Mouse (Mus musculus) brain, embryonic 14.5 days (tissue): Measurements from ENCODE around the gene Tns3.

Source experiments
- CTCF ChIP-seq: fragments of 200-500 bp; IDR thresholded peaks from 2 replicates; pipeline ENCODE4 v1.5.1; 2012; ENCODE audit warnings: inconsistent platforms, mild to moderate bottlenecking, moderate library complexity, borderline replicate concordance; ENCODE audit not compliant: insufficient read depth, insufficient read length; ENCODE audit errors: extremely low read depth
- POLR2A ChIP-seq: fragments of 200-500 bp; IDR thresholded peaks from 2 replicates; pipeline ENCODE4 v1.6.1; 2012; ENCODE audit warnings: mild to moderate bottlenecking, inconsistent platforms, borderline replicate concordance; ENCODE audit not compliant: poor library complexity, insufficient read depth, insufficient read length, severe bottlenecking; ENCODE audit errors: extremely low read depth

GRCm38 (mm10) chr11:8697670-8698069, 33.3 kb upstream of the Tns3 start:
- TF ChIP-seq CTCF (no peak), POLR2A (no peak)
